Mouse (Mus musculus) heart, postnatal 0 days (tissue): ENCODE results near the gene Rab31.

Source experiments
- CTCF ChIP-seq: IDR thresholded peaks from 2 replicates; pipeline ENCODE4 v1.5.1; 2016; ENCODE audit warnings: antibody characterized with exemption, control low read depth, low read depth
- EP300 ChIP-seq: IDR thresholded peaks from 2 replicates; pipeline ENCODE4 v1.6.1; 2016; ENCODE audit warnings: antibody characterized with exemption, low read depth

- TF ChIP-seq CTCF: no peak
- TF ChIP-seq EP300: no peak
Observed at GRCm38 (mm10) chr17:65796056-65796455, 23.5 kb upstream of the Rab31 start.
